Mouse (Mus musculus) hindbrain, embryonic 11.5 days (tissue): ENCODE data around the gene Sox2. TPM values are rescaled to one million over a fixed set of nuclear protein-coding genes. Genes with fewer than 3 reads are reported as not detected.

Experiments used
- ATAC-seq: fragments of 200-750 bp; cut with Nextera tagmentation; 2 replicates; pipeline ENCODE4 v1.8.0; 2017; ENCODE audit warnings: mild to moderate bottlenecking, moderate TSS enrichment, moderate library complexity; ENCODE audit not compliant: low FRiP score
- DNase-seq: peaks from one replicate; pipeline ENCODE4 v3.0.0-alpha.2; 2015; ENCODE audit warnings: low spot score
- H3K27ac ChIP-seq: fragments of 300-500 bp; sonication (generic); 2 replicates; pipeline ENCODE4 v1.5.1; 2014; ENCODE audit warnings: mild to moderate bottlenecking, low read depth, low read length
- H3K27me3 ChIP-seq: fragments of 300-500 bp; sonication (generic); 2 replicates; pipeline ENCODE4 v1.6.1; 2014; ENCODE audit warnings: mild to moderate bottlenecking, low read length, moderate library complexity, mixed read lengths; ENCODE audit not compliant: control insufficient read depth, insufficient read depth
- H3K36me3 ChIP-seq: fragments of 300-500 bp; sonication (generic); 2 replicates; pipeline ENCODE4 v1.6.1; 2014; ENCODE audit warnings: mild to moderate bottlenecking, low read length, moderate library complexity, mixed read lengths; ENCODE audit not compliant: control insufficient read depth, insufficient read depth
- H3K4me1 ChIP-seq: fragments of 300-500 bp; sonication (generic); replicated peaks from 2 replicates; pipeline ENCODE4 v1.6.1; 2014; ENCODE audit warnings: low read length, mixed read lengths; ENCODE audit not compliant: control insufficient read depth, insufficient read depth
- H3K4me2 ChIP-seq: fragments of 300-500 bp; sonication (generic); replicated peaks from 2 replicates; pipeline ENCODE4 v1.6.1; 2014; ENCODE audit warnings: mild to moderate bottlenecking, low read depth, low read length
- H3K4me3 ChIP-seq: fragments of 300-500 bp; sonication (generic); 2 replicates; pipeline ENCODE4 v1.5.1; 2014; ENCODE audit warnings: low read depth, low read length
- H3K9ac ChIP-seq: fragments of 300-500 bp; sonication (generic); 2 replicates; pipeline ENCODE4 v1.6.1; 2014; ENCODE audit warnings: low read depth, low read length
- H3K9me3 ChIP-seq: fragments of 300-500 bp; sonication (generic); 2 replicates; pipeline ENCODE4 v1.6.1; 2016; ENCODE audit warnings: low read length; ENCODE audit not compliant: control insufficient read depth
- WGBS: fragments of 180-500 bp; shearing (Covaris S2); extraction: QIAGEN DNeasy Blood & Tissue Kit; methylation state at CpG from one replicate; pipeline ENCODE4 v1.1.7; 2014; 5-methylcytosine and 5-hydroxymethylcytosine counted together
- polyA plus RNA-seq: library from polyadenylated mRNA; unstranded; fragments of >200 nt; fragmentation: Nextera tagmentation; extraction: Ambion mirVana; gene quantifications from 2 replicates; pipeline ENCODE4 v1.2.1, GENCODE M21; 2014

Sox2 gene
- polyA plus RNA-seq, 1 experiment from 2014 or later = 25.1 TPM

DNA sequence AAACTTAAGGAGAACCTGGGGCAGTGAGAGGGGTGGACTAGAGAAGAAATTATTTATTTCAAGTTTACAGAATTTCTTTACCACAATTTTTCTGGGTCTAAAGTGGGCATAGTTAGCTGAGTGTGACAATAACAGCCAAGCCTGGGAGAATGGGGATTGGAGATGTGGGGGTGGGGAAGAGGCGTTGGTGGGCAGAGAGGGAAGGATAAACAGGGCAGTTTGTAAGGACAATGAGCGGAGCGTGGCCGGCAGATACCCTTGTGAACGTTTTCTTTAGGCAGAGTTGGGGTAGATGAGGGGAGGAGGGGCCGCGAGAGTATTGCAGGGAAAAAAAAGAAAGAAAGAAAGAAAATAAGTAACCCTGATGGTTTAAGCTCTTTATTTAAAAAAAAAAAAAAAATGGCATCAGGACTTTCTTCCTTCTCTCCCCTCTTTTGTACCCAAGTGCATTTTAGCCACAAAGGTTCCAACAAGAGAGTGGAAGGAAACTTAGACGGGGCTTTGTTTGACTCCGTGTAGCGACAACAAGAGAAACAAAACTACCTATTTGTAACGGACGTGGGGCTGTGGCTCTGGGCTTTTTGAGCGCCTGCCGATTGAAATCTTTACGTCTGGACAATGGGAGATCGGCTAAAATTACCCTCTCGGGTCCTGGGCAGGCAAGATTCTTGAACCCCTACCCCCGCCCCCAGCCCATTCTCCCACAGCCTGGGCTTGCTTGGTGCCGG lies 1.9 kb upstream of the Sox2 start:
- DNase-seq (peak; percentile 75), ATAC-seq (no peak)
- Histone ChIP-seq H3K27me3 (peaks cover 17% of the 10 kb centered on the region), H3K4me2 (peak overlapping the region; percentile 66), H3K9ac (peak overlapping the region; percentile 68), H3K9me3 (no peaks in the 10 kb centered on the region), H3K4me3 (peak overlapping the region; percentile 87), H3K27ac (peak overlapping the region; percentile 88), H3K4me1 (0 out of 2 replicates have a peak, but pooled peaks cover 2% of the 10 kb centered on the region), H3K36me3 (no peaks in the 10 kb centered on the region)
- 0% methylated on average over 19 of the region's 19 CpGs for WGBS

DNA sequence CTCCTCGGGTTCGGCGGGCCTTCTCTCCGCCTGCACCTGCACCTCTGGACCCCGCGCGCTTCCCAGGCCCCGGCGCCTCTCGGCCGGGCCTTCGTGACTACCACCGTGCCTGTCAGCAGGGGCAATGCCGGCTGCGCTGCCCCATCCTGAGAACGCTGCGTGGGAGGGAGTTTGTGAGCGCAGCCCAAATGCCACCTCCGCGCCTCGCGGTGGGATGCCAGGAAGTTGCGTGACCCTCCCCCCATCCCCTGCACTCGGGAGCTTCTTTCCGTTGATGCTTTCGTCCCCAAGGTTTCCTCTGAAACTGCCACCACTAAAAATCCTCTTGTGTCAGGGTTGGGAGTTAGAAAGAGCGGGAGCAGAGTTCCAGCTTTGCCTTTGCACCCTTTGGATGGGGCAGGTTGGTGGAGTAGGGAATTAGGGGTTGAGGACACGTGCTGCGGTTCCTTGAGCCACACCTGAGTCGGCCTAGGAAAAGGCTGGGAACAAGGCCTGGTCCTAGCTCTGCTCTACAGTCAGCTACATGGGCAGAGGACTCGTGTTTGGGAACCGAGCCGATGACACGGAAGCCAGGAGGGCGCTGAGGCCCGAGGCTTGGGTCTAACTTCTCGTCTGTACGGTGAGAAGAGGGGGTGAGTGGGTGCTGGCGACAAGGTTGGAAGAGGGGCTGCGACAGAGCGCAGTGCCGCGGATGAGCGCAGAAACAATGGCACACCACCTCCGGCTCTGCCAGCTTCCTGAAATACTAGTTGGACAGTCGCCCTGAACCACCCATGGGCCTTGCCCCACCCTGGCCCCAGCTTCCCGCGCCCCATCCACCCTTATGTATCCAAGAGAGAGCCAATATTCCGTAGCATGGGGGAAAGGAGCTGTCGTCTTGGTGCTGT lies 1.1 kb upstream of the Sox2 start:
- DNase-seq (peak; percentile 72), ATAC-seq (peak; percentile 63)
- peak overlapping the region; percentile 68 for H3K9ac ChIP-seq
- H3K27me3 ChIP-seq = peaks cover 17% of the 10 kb centered on the region
- WGBS = 0% methylated on average over 48 of the region's 50 CpGs
- H3K4me1 ChIP-seq = no peaks in the 10 kb centered on the region
- peak overlapping the region; percentile 87 for H3K4me3 ChIP-seq
- H3K9me3 ChIP-seq = no peaks in the 10 kb centered on the region
- H3K36me3 ChIP-seq = no peaks in the 10 kb centered on the region
- H3K27ac ChIP-seq = peak overlapping the region; percentile 88
- H3K4me2 ChIP-seq = peak overlapping the region; percentile 66

DNA sequence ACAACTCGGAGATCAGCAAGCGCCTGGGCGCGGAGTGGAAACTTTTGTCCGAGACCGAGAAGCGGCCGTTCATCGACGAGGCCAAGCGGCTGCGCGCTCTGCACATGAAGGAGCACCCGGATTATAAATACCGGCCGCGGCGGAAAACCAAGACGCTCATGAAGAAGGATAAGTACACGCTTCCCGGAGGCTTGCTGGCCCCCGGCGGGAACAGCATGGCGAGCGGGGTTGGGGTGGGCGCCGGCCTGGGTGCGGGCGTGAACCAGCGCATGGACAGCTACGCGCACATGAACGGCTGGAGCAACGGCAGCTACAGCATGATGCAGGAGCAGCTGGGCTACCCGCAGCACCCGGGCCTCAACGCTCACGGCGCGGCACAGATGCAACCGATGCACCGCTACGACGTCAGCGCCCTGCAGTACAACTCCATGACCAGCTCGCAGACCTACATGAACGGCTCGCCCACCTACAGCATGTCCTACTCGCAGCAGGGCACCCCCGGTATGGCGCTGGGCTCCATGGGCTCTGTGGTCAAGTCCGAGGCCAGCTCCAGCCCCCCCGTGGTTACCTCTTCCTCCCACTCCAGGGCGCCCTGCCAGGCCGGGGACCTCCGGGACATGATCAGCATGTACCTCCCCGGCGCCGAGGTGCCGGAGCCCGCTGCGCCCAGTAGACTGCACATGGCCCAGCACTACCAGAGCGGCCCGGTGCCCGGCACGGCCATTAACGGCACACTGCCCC lies 586 bp downstream of the Sox2 start:
- peaks cover 13% of the 10 kb centered on the region for H3K27me3 ChIP-seq
- WGBS = under 1% methylated on average over 64 of the region's 67 CpGs
- H3K27ac ChIP-seq = peak overlapping the region; percentile 98
- H3K36me3 ChIP-seq = no peaks in the 10 kb centered on the region
- H3K4me1 ChIP-seq = no peaks in the 10 kb centered on the region
- peak overlapping the region; percentile 87 for H3K4me3 ChIP-seq
- peak; percentile 77 for DNase-seq
- H3K9me3 ChIP-seq = no peaks in the 10 kb centered on the region
- peak overlapping the region; percentile 66 for H3K4me2 ChIP-seq
- peak overlapping the region; percentile 96 for H3K9ac ChIP-seq
- ATAC-seq = peak; percentile 20; the same call in 1 of the 2 replicates

DNA sequence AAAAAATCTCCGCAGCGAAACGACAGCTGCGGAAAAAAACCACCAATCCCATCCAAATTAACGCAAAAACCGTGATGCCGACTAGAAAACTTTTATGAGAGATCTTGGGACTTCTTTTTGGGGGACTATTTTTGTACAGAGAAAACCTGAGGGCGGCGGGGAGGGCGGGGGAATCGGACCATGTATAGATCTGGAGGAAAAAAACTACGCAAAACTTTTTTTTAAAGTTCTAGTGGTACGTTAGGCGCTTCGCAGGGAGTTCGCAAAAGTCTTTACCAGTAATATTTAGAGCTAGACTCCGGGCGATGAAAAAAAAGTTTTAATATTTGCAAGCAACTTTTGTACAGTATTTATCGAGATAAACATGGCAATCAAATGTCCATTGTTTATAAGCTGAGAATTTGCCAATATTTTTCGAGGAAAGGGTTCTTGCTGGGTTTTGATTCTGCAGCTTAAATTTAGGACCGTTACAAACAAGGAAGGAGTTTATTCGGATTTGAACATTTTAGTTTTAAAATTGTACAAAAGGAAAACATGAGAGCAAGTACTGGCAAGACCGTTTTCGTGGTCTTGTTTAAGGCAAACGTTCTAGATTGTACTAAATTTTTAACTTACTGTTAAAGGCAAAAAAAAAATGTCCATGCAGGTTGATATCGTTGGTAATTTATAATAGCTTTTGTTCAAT lies 1.4 kb downstream of the Sox2 start:
- ATAC-seq (no peak), DNase-seq (peak; percentile 55)
- H3K4me3 ChIP-seq = peak overlapping the region; percentile 87
- H3K27me3 ChIP-seq = peaks cover 13% of the 10 kb centered on the region
- H3K36me3 ChIP-seq = no peaks in the 10 kb centered on the region
- peak overlapping the region; percentile 96 for H3K9ac ChIP-seq
- H3K9me3 ChIP-seq = no peaks in the 10 kb centered on the region
- no peaks in the 10 kb centered on the region for H3K4me1 ChIP-seq
- WGBS = under 1% methylated on average over 26 of the region's 26 CpGs
- H3K27ac ChIP-seq = peak overlapping the region; percentile 98
- peak overlapping the region; percentile 66 for H3K4me2 ChIP-seq

DNA sequence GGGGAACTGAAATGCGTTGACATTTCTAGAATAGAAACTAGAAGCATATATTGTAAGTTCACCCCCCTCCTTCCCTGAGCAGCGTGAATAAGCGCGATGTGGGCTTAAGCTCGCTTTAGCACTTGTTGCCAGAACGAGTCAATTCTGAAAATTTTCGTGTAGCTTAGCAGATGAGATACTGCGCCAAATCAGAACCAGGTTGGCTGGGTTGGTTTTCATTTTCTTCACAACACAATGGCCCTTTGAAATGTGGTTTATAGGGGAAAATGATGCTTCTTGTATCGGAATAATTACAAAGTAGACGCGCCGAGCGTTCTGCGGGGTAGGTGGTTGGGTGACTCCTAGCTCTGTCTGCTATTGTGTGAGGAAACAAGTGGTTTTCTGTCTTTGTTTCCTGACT lies 2.4 kb downstream of the Sox2 start:
- Histone ChIP-seq H3K4me3 (peak overlapping the region; percentile 56), H3K4me1 (no peaks in the 10 kb centered on the region), H3K36me3 (no peaks in the 10 kb centered on the region), H3K9me3 (no peaks in the 10 kb centered on the region), H3K27me3 (peaks cover 19% of the 10 kb centered on the region), H3K4me2 (peak overlapping the region; percentile 50), H3K27ac (peak overlapping the region; percentile 86), H3K9ac (peak overlapping the region; percentile 86)
- DNase-seq = peak; percentile 70
- 0% methylated on average over 14 of the region's 14 CpGs for WGBS
- ATAC-seq = no peak

DNA sequence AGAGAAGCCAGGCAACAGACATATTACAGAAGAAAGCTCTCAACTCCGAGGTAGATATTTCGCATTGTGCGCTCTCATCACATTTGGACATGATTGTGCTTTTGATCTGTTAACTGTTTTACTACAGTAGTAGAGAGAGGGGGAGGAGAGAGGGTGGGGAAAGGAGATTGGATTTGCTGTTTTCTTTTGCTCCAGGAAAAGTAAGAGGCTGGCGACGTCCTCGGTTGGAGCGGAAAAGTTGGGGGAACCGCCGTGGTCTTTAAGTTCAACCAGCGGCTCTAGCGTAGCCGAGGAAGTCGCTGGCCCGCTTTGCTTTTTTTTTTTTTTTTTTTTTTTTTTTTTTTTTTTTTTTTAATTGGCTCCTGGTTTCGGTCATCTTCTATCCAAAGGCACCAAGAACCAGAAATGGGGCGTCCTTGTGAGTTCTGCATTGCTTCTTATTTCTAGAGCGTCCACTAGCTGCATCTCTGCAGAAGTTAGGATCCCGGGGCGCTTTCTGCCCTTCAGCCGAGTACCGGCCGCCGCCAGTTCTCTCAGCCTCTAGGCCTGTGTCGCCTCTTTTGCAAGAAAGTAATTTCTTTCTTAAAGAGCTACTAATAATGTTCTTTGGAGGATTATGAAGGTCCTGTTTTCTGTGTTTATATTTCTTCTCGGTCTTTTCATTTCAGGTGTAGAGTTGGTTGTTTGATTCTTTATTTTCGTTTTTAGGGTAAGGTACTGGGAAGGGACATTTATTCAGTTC lies 3.2 kb downstream of the Sox2 start:
- Histone ChIP-seq H3K4me2 (peak overlapping the region; percentile 50), H3K27me3 (peaks cover 24% of the 10 kb centered on the region), H3K9ac (peak overlapping the region; percentile 86), H3K27ac (peak overlapping the region; percentile 86), H3K9me3 (no peaks in the 10 kb centered on the region), H3K4me3 (peak overlapping the region; percentile 56), H3K4me1 (no peaks in the 10 kb centered on the region), H3K36me3 (no peaks in the 10 kb centered on the region)
- under 1% methylated on average over 26 of the region's 26 CpGs for WGBS
- ATAC-seq (no peak), DNase-seq (peak; percentile 69)

DNA sequence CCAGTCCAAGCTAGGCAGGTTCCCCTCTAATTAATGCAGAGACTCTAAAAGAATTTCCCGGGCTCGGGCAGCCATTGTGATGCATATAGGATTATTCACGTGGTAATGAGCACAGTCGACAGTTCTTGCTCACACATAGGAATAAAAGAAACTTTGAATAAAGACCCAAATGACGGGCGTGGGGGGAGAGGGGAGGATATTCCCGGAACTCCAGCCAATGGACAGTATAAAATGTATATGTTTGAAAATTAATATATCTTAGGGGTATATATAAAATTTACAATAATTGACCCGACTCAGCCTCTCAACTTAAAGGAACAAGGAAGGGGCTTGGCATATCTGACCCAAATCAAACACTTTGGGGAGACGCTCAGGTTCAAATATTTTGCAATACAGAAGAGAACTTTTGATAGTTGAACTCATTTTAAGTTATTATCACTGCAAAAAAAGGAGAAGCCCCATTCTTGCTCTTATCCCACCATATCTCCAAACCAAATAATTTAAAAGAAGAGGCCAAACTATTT lies 3.8 kb downstream of the Sox2 start:
- H3K36me3 ChIP-seq = no peaks in the 10 kb centered on the region
- 0 out of 2 replicates have a peak, but pooled peaks cover 2% of the 10 kb centered on the region for H3K4me1 ChIP-seq
- peaks cover 20% of the 10 kb centered on the region for H3K27me3 ChIP-seq
- peak overlapping the region; percentile 56 for H3K4me3 ChIP-seq
- WGBS = 1% methylated on average over 9 of the region's 9 CpGs
- ATAC-seq (0 out of 2 replicates have a peak, but pooled peaks have one; percentile 19), DNase-seq (peak; percentile 78)
- peak overlapping the region; percentile 86 for H3K9ac ChIP-seq
- H3K4me2 ChIP-seq = peak overlapping the region; percentile 50
- H3K27ac ChIP-seq = peak overlapping the region; percentile 86
- H3K9me3 ChIP-seq = no peaks in the 10 kb centered on the region
